Mouse (Mus musculus) neural tube, embryonic 14.5 days (tissue): ENCODE measurements around the gene Wwp2. TPM values are rescaled to one million over a fixed set of nuclear protein-coding genes. Genes with fewer than 3 reads are reported as not detected.

Source experiments
- ATAC-seq: fragments of 200-750 bp; cut with Nextera tagmentation; 2 replicates; pipeline ENCODE4 v1.8.0; 2017; ENCODE audit warnings: low read depth, mild to moderate bottlenecking, moderate TSS enrichment, moderate library complexity
- H3K27ac ChIP-seq: fragments of 300-500 bp; sonication (generic); 2 replicates; pipeline ENCODE4 v1.5.1; 2014; ENCODE audit warnings: low read depth, mild to moderate bottlenecking, control low read depth, low read length, moderate library complexity, mixed read lengths
- H3K27me3 ChIP-seq: fragments of 300-500 bp; sonication (generic); 2 replicates; pipeline ENCODE4 v1.6.1; 2014; ENCODE audit warnings: low read length; ENCODE audit not compliant: control insufficient read depth, insufficient read depth
- H3K36me3 ChIP-seq: fragments of 300-500 bp; sonication (generic); 2 replicates; pipeline ENCODE4 v1.6.1; 2014; ENCODE audit warnings: low read length, mixed read lengths; ENCODE audit not compliant: control insufficient read depth, insufficient read depth
- H3K4me1 ChIP-seq: fragments of 300-500 bp; sonication (generic); 2 replicates; pipeline ENCODE4 v1.6.1; 2014; ENCODE audit warnings: low read length; ENCODE audit not compliant: control insufficient read depth, insufficient read depth
- H3K4me2 ChIP-seq: fragments of 300-500 bp; sonication (generic); 2 replicates; pipeline ENCODE4 v1.6.1; 2014; ENCODE audit warnings: mild to moderate bottlenecking, low read depth, low read length, control low read depth
- H3K4me3 ChIP-seq: fragments of 300-500 bp; sonication (generic); 2 replicates; pipeline ENCODE4 v1.5.1; 2014; ENCODE audit warnings: low read depth, low read length, control low read depth, mixed read lengths
- H3K9ac ChIP-seq: fragments of 300-500 bp; sonication (generic); replicated peaks from 2 replicates; pipeline ENCODE4 v1.6.1; 2014; ENCODE audit warnings: low read depth, mild to moderate bottlenecking, control low read depth, low read length, mixed read lengths
- H3K9me3 ChIP-seq: fragments of 300-500 bp; sonication (generic); 2 replicates; pipeline ENCODE4 v1.6.1; 2016; ENCODE audit warnings: low read length; ENCODE audit not compliant: control insufficient read depth
- WGBS: fragments of 180-500 bp; shearing (Covaris S2); extraction: QIAGEN DNeasy Blood & Tissue Kit; methylation state at CpG from one replicate; pipeline ENCODE4 v1.1.7; 2014; 5-methylcytosine and 5-hydroxymethylcytosine counted together
- polyA plus RNA-seq: library from polyadenylated mRNA; unstranded; fragments of >200 nt; fragmentation: Nextera tagmentation; extraction: Ambion mirVana; gene quantifications from 2 replicates; pipeline ENCODE4 v1.2.1, GENCODE M21; 2014

The Wwp2 gene
- polyA plus RNA-seq, 1 experiment from 2014 or later, result 38.3 TPM

DNA sequence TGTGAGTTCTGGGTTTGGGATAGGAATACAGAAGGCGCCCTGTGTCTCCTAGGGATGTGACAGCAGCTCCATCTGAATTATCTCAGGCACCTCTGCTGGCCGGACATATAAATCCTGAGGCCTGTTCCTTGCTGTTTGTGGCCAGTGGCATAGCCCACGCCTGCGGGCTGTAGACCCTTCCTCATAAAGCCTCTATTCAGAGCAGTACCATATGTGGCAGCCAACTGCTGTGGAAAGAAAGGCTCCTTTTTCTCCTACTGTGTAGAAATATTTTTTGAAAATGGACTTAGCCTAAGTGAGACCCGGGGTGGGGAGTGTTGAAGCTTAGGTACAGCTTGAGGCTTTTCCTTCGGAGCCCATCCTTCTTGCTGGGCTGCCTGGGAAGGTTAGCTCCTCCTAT, 22.1 kb downstream of the Wwp2 start:
- Histone ChIP-seq H3K9me3 (no peaks in the 10 kb centered on the region), H3K36me3 (peaks cover 22% of the 10 kb centered on the region), H3K4me3 (no peak overlapping the region), H3K4me1 (no peaks in the 10 kb centered on the region), H3K9ac (no peak overlapping the region), H3K27ac (no peak overlapping the region), H3K4me2 (no peak overlapping the region), H3K27me3 (no peaks in the 10 kb centered on the region)
- ATAC-seq, result no peak
- WGBS, result 84% methylated on average over 6 of the region's 6 CpGs

DNA sequence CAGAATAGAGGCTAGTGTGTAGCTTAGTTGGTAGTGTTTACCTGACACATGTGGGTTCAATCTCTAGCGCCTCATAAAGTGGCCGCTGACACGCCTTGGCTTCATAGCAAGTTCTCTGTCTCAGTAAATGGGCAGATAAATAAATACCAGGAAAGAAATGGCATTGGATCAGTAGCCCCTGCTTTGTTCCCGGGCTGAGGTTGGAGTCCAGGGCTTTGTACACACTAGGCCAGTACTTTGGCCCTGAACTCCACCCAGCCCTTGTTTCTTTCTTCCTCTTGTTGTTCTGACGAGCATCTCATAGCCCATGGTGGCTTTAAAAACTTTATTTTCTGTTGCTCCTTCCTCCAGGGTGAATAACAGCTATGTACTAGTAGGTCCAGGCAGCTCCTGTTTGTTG, 26.3 kb downstream of the Wwp2 start:
- 96% methylated on average over 5 of the region's 5 CpGs for WGBS
- H3K9ac ChIP-seq, result no peak overlapping the region
- no peak overlapping the region for H3K27ac ChIP-seq
- H3K4me2 ChIP-seq, result no peak overlapping the region
- H3K36me3 ChIP-seq, result peaks cover 26% of the 10 kb centered on the region
- H3K4me1 ChIP-seq, result no peaks in the 10 kb centered on the region
- no peak for ATAC-seq
- no peaks in the 10 kb centered on the region for H3K9me3 ChIP-seq
- no peaks in the 10 kb centered on the region for H3K27me3 ChIP-seq
- H3K4me3 ChIP-seq, result no peak overlapping the region

DNA sequence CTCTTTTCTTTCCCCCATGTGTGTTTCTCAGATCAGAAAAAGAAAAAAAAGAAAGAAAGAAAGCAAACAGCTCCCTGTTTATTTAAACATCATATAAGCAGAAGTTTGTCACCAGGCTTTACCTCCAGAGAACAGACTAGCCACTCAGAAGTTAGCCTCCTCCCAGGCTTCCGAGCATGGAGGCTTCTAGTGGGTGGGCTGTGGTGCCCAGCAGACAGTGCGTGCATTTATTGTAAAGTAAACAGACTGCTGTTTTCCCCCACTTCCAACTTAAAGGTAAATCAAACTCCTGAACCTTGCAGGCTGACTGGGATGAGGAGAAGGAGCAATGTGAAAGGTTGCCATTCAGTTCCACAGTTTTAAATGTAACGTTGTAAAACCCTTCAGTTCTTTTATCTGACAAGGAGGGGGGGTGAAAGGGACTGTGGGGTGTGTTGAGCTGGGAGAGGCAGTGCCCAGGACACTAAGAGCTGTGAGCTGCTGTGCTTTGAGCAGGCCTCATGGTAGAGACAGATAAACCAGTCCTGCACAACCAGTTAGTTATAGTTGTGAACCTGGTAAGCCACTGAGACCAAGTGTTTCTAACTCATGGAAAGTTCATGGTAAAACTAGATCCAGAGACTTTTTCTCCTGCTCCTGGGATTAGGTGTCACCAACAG, 29.3 kb downstream of the Wwp2 start:
- H3K27ac ChIP-seq, result no peak overlapping the region
- no peak for ATAC-seq
- no peak overlapping the region for H3K4me2 ChIP-seq
- no peak overlapping the region for H3K9ac ChIP-seq
- peaks cover 14% of the 10 kb centered on the region for H3K36me3 ChIP-seq
- no peak overlapping the region for H3K4me3 ChIP-seq
- no peaks in the 10 kb centered on the region for H3K27me3 ChIP-seq
- H3K9me3 ChIP-seq, result no peaks in the 10 kb centered on the region
- H3K4me1 ChIP-seq, result no peaks in the 10 kb centered on the region
- 48% methylated on average over 3 of the region's 3 CpGs for WGBS

DNA sequence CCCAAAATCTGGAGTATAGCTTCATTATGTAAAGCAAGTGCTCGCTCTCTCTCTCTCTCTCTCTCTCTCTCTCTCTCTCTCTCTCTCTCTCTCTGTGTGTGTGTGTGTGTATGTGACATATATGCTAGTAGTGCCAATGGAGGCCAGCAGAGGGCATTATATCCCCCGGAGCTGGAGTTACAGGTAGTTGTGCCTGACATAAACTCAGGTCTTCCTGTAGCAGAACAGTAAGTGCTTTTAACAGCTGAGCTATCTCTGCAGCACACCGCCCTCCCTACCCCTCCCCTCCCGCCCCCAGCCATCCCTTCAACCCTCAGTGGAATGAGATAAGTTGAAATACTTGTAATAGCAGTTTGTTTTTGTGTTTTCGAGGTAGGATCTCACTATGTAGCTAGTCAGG, 30.5 kb downstream of the Wwp2 start:
- Histone ChIP-seq H3K27ac (no peak overlapping the region), H3K27me3 (no peaks in the 10 kb centered on the region), H3K9me3 (no peaks in the 10 kb centered on the region), H3K36me3 (peaks cover 8% of the 10 kb centered on the region; the same call in 1 of the 2 replicates), H3K4me3 (no peak overlapping the region), H3K4me2 (no peak overlapping the region), H3K9ac (no peak overlapping the region), H3K4me1 (no peaks in the 10 kb centered on the region)
- 96% methylated on average over 5 of the region's 5 CpGs for WGBS
- no peak for ATAC-seq

GRCm38 (mm10) chr8:107468811-107469302, 32.7 kb downstream of the Wwp2 start:
- Histone ChIP-seq H3K27me3 (no peaks in the 10 kb centered on the region), H3K4me3 (no peak overlapping the region), H3K36me3 (peaks cover 3% of the 10 kb centered on the region; the same call in 1 of the 2 replicates), H3K4me1 (no peaks in the 10 kb centered on the region), H3K4me2 (no peak overlapping the region), H3K9ac (no peak overlapping the region), H3K27ac (no peak overlapping the region), H3K9me3 (no peaks in the 10 kb centered on the region)
- ATAC-seq, result no peak
- WGBS, result 70% methylated on average over 8 of the region's 8 CpGs

DNA sequence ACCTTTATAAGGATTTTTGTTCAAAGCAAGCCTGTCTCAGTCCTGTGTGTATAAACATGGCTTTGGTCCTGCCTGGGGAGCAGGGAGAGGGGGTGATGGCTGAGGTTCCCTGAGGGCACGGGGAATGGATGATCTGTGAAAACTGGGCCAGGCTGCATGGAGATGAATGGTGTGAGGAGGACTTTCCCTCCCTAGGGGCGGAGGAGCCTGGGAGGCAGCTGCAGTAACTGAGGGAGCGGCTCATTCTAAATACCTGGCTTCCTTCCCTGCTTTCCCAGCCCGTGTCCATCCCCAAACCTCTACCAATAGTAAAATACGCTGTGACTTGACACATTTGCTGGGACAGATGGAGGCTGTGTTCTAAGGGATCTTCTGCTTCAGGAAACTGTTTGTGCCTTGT, 34.1 kb downstream of the Wwp2 start:
- H3K4me3 ChIP-seq, result no peak overlapping the region
- 56% methylated on average over 5 of the region's 5 CpGs for WGBS
- no peak overlapping the region for H3K27ac ChIP-seq
- no peaks in the 10 kb centered on the region for H3K9me3 ChIP-seq
- no peak overlapping the region for H3K9ac ChIP-seq
- ATAC-seq, result no peak
- H3K4me1 ChIP-seq, result no peaks in the 10 kb centered on the region
- H3K27me3 ChIP-seq, result no peaks in the 10 kb centered on the region
- no peaks in the 10 kb centered on the region for H3K36me3 ChIP-seq
- H3K4me2 ChIP-seq, result no peak overlapping the region

DNA sequence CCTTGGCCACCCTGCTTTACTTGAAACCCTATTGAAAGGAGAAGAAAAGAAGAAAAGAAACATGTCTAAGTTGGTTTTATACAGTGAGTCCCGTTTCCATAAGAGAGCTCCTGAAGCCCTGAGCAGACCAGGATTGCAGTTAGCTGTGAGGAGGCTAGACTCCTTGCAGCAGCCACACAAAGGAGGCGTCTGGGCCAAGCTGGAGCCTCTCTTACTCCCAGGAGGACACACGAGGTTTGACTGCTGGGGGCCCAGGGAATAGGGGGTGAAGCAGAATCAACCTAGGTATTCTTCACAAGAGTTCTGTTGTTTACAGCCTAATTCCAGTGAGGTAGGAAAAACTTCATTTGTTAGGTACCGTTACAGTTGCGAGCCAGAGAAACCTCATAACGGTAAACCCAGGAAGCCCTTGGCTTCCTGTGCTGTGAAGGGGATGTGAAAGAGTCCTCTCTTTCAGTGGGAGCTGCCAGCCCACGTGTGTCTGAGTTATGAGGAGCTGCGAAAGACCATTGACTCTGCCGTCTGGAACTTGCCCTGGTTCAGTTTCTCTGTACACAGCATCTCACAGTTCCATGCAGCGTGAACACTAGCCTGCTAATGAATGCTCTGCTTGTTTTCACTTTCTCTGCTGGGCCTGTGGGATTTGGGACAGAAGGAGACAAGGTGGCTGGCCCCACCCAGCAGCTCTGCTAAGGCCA, 36.4 kb downstream of the Wwp2 start:
- no peak overlapping the region for H3K27ac ChIP-seq
- H3K9ac ChIP-seq, result no peak overlapping the region
- no peaks in the 10 kb centered on the region for H3K4me1 ChIP-seq
- H3K9me3 ChIP-seq, result no peaks in the 10 kb centered on the region
- no peaks in the 10 kb centered on the region for H3K36me3 ChIP-seq
- H3K27me3 ChIP-seq, result no peaks in the 10 kb centered on the region
- no peak overlapping the region for H3K4me2 ChIP-seq
- no peak overlapping the region for H3K4me3 ChIP-seq
- 65% methylated on average over 10 of the region's 10 CpGs for WGBS
- no peak for ATAC-seq

DNA sequence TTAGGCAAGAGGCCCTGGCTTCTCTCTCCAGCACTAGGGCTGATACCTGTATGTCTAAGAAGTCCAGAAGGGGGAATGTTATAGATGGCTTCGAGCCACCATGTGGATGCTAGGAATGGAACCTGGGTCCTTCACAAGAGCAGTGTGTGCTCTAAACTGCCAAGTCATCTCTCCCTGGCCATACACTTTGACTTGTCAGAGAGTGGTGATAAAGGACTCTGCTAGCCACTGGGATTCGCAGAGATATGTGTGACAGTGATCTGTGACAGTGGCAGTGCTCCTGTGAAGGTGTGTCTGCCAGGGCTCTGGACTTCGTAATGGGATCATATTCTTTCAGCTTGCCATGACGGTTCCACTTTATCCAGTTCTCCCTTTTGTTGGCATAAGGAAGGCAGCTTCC, 37.2 kb downstream of the Wwp2 start:
- H3K36me3 ChIP-seq, result no peaks in the 10 kb centered on the region
- WGBS, result 90% methylated on average over 4 of the region's 4 CpGs
- no peaks in the 10 kb centered on the region for H3K4me1 ChIP-seq
- no peaks in the 10 kb centered on the region for H3K9me3 ChIP-seq
- ATAC-seq, result no peak
- no peak overlapping the region for H3K27ac ChIP-seq
- H3K4me2 ChIP-seq, result no peak overlapping the region
- H3K27me3 ChIP-seq, result no peaks in the 10 kb centered on the region
- no peak overlapping the region for H3K4me3 ChIP-seq
- no peak overlapping the region for H3K9ac ChIP-seq

DNA sequence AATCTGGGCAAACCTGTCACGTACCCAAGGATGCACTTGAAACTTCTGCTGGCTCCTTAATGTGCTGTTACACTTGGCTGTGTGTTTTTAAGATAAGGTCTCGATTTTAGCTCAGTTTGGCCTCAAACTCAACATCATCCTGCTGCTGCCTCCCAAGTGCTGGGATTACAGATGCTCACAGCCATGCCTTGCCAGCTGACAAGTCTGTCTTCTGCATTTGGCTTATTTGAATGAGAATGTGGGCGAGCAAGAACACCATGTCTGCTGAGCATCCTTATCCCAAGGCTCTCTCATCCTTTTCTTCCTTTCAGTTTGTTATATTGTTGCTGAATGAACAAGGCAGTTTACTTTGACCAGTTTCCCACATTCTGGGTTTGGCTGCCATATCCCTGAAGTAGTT, 39.4 kb downstream of the Wwp2 start:
- Histone ChIP-seq H3K4me2 (no peak overlapping the region), H3K9ac (no peak overlapping the region), H3K27ac (no peak overlapping the region), H3K36me3 (no peaks in the 10 kb centered on the region), H3K4me3 (no peak overlapping the region), H3K4me1 (no peaks in the 10 kb centered on the region), H3K27me3 (no peaks in the 10 kb centered on the region), H3K9me3 (no peaks in the 10 kb centered on the region)
- WGBS, result 94% methylated on average over 3 of the region's 3 CpGs
- no peak for ATAC-seq
